Mouse (Mus musculus) c-Kit-negative CD71-positive TER-119-positive erythroid progenitor cells, embryonic 14.5 days (primary cell): Measurements from ENCODE around the gene Tmcc3.

Source experiments
- DNase-seq: peaks from one replicate; pipeline ENCODE4 v3.0.0-alpha.2; 2013; ENCODE audit warnings: low read depth, low spot score

Tmcc3 gene

DNA sequence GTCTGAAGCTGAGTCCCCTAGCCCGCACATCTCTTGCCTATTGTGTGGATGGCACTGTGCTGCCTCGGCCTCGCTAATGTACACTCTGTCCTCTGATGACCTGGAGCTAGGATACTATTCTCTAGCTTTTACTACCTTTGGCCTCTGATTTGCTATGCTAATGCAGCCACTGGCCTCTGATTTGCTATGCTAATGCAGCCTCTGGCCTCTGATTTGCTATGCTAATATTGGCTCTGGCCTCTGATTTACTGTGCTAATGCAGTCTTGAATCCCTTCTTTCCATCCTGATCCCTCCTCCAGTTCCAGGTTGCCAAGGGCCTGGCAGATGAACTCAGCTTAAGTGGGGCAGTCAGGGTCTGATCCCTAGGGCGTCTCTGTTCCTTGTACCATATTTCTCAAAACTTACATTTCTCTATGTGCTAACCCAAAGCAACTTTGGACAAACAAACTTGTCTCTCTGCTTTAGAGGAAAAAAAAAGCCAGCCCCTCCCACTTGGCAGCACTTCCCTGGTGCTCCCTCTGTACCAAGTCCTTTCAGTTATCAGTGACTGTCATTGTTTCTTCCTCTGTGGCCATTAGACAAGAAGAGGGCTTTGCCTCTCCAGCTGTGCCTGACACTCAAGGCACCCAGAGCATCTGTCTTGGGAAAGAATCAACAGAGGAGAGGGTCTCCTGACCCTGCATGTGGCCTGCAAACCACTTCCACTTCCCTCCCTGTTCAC is 237.9 kb downstream of the Tmcc3 start:
- no peak for DNase-seq

DNA sequence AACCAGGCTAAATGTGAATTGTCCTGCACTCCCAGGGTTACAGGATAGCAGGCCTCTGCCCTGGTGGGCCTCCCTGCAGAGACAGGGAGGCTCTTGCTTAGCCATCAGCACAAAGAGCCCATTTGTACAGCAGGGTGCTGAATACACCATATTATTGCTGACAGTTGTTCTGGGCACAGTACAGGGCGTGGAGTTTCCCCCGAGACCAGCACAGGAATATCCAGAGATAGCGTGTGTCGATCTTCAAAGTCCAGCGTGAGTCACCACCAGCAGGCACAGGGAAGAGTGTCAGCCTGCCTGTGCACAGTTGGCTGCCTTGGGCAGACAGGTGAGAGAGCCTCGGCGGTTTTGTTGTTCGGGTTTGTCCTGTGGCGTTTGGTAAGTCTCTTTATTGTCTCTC is 238.9 kb downstream of the Tmcc3 start:
- no peak for DNase-seq

DNA sequence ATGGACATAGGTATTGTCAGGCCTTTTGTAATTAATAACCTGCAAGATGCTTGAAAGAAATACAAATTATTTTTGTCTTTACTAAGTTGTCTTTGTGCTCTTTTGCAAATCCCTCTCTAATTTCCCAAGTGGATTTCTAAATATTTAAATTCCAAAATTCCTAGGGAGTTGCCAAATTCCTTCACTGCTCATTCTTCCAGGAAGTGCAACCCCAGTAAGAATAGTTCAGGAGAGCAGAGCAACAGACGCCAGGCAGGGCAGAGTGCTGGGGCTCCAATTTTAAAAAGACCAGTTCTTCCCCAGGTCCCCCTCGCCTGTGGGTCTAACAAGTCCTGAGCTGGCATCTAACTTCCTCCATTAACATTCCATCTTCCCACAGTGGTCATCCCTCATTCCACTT is 239.3 kb downstream of the Tmcc3 start:
- no peak for DNase-seq

DNA sequence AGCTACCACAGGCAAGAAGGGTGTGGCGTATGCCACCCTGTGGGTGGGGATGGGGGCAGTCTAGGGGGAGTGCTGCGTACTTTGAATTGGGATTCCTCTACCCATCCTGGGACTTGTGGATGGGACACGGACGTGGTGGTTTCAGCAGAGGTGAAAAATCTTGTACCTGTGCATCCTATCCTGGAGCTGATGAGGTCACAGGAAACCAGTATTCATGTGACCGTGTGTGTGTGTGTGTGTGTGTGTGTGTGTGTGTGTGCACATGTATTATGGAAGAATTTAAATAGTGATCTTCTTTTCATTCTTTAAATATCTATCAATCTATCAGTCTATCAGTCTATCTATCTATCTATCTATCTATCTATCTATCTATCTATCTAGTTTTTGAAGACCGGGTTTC is 239.8 kb downstream of the Tmcc3 start:
- no peak for DNase-seq

DNA sequence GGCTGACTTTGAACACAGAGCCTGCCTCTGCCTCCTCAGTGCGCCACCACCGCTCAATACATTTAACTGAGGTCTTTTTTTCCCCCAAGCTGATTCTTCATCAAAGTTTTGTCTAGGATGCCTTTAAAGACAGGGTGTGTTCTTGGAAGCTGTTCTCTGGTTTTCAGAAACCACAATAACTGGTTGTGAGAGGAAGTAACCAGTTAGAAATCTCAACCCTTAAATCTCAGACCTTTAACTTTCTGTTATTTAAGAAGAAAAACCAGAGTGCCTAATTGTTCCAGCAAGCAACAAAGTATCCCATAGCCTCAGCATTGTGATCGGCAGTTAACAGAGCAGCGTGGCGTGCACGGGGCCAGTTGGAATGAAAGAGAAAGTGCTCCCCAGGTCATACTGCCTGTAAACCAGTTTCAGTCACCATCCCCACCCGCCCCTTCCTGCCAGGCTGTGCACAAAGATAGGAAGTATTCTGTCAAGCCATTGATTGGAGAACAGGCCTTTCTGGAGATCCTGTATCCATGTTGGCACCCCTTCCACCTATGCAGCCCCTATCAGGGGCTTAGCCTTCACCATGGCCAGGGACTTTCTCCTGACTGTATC is 240.3 kb downstream of the Tmcc3 start:
- no peak for DNase-seq

DNA sequence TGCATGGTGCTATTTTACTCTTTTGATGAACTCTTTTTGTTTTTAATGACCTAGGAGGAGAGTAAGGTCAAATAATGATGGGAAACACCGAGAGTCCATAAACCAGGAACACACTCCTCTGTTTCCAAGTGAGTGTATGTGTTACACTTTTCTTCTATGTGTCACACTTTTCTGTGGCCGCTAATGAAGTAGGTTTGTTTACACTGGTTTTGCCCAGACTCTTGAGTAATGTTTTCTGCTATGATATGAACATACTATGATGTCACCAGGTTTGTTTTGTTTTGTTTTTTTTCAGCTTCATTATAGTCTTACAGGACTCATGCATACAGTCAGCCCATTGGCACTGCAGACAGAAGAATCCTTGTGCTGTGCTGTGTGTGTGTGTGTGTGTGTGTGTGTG is 243.6 kb downstream of the Tmcc3 start:
- no peak for DNase-seq

DNA sequence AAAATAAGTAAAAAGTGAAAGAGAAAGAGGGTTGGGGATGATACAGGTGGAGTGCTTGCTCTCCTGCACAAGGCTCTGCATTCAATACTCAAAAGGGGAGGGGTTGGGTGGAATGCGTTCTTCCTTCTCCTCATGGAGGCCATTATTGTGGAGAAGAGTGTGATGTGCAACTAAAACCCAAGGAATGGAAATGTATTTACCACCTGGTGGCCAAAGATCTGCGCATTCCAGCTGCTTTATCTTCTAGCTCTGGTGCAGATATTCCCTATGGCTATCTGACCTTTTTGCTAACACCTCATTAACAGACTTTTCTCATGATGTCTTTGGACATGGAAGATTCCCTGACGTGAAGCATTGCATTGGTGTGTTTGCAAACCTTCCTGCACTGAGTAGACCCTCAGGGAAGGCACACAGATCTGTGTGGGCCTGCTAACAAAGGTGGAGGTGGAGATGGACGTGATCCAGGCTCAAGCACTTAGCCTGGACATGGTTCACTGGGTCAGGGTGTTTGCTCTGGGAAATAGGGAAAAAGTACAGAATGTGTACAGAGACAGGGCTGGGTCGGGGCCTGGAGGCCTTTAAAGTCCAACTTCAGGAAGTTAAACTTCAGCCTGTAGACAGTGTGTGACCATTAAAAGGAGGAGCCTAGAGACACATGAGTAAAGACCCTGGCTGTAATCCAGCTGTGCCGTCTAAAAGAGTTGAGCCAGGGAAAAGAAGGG is 245.8 kb downstream of the Tmcc3 start:
- no peak for DNase-seq

DNA sequence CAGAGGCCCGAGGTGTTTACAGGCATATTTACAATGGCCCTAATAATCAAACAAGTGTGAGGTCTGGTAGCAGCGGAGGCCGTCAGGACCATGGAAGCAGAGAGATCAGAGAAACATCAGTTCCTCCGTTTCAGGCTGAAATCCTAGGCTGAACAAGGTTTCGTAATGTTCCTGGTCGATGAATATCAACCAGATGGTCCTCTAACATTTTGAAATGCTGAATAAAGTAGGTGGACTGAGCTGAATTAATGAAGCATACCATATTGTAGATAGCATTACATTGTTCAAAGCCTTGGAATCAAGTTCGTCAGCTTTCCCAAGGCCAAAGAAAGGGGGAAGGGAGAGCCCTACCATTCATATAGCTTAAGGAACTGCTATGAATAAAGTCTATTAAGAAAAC is 247.1 kb downstream of the Tmcc3 start:
- no peak for DNase-seq

DNA sequence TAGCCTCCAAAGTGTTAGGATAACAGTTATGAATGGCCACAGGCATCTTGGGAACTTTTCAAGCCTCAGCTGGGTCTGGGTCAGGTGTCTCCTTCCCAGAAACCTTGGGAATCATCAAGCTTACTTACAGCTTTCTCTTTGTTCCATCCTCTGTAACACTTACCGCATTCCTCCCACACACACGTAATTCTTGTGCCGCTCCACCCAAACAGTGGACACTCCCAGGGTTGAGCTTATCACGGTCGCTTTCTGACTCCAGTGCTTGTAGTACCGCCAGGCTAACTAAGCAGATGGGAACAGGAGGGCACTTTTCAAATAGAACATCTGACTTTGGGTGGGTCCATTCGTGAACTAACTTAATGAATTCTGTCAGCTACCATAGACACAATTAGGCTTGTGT is 249.6 kb downstream of the Tmcc3 start:
- no peak for DNase-seq

DNA sequence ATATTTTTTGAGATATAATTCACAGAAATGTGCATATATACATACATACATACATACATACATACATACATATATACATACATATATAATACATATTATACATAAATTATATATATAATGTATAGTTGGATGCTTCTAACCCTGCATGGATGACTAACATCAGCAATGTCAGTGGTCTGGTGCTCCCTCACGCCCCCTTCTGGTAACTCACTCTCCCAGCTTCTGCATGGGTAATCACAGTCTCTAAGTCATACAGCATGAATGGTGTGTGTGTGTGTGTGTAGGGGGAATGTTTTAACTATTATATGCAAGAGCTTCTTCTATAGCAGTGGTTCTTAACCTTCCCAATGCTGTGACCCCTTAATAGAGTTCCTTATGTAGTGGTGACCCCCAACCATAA is 250.4 kb downstream of the Tmcc3 start:
- no peak for DNase-seq

DNA sequence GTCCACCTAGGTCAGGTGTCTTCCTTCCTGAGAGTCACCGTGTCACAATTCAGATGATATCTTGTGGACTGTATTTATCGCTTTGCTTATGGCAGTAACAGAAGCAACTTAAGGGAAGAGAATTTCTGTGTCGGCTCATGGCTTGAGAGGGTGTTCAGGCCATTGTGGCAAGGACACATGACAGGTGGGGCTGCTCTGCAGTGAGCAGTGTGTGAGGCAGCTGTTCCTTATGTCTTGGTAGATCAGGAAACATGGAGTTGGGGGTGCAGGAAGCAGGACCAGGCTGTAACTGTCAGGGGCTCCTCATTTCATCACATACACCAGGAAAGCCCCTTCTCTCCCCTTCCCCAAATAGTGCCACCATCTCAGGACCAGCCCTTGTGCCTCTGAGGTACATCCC is 251.2 kb downstream of the Tmcc3 start:
- DNase-seq = no peak

DNA sequence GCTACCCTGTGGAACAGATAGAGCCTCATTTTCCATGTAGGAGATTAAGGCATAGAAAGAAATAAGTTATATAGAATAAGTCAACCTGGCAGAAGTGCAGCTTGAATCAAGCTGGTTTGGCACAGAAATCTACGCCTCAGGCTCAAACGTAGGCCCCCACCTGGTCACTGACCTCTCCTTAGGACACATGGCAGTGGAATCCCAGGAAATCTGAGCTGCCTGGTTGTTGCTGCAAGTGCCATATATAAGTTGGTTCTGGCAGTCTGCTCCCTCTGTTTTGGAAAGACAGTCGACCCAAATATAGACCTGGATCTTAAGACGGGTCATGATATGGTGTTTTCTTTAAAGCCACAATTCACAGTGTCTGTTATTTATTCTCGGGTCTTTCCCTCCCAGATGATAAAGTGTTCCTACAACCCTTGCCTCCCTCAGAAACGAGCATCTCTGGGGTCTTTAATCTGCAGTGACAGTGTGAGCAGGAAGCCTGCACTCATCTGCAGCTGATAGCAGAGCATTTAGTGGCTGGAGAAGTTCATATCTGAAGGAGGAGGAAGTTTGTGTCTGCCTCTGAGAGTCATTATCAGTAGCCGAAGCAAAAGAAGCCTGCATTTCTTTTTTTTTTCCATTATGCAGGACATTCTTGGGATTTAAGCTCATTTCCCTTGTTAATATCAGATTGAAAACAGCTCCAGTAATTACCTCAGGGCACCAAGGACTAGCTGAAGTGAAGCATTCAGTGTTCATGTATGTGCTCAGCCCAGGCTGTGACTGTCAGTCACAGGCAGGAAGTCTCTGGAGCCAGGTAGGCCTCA is 253.9 kb downstream of the Tmcc3 start:
- DNase-seq = no peak

DNA sequence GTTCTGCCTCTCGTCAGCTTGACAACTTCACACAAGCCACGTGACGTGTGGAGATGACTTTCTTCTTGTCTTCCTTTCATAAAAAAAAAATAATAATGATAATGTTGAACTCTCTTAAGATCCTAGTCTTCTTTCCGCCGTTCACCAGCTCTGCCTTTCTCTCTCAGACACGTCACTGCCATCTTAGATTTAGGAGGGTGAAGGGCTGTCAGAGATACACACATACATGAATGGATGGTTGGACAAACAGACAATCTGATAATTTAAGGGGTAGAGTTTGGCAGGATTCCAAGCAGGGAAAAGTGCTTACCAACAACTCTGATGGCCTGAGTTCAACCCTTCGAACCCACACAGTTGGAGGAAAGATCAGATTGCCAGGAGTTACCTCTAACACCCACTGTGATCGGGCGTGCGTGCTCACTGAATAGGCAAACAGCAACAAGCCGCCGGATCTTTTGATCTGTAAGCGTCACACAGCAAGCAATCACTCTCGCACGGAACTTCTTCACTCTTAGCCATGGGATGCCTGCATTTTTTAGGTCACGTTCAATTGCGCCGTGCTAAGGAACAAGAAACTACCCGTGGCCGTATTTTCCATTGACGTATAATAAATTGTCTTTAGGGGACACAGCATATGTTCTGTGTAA is 254.6 kb downstream of the Tmcc3 start:
- no peak for DNase-seq

DNA sequence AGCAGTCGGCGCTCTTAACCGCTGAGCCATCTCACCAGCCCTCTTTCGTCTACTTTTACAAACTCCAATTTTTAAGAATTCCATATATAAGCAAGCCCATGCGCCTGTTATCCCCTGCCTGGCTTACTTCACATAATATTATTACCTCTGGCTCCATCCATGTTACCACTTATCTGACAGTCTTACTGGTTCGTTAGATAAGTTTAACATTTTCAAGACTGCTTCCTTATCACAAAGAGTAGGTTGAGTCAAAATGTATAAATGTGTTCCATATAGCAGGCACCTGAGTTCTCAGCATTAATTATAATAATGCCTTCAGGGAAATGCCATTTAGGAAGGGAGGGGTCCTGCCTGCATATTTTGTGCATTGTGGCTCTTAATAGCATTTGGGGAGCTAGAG is 255.5 kb downstream of the Tmcc3 start:
- DNase-seq = no peak

DNA sequence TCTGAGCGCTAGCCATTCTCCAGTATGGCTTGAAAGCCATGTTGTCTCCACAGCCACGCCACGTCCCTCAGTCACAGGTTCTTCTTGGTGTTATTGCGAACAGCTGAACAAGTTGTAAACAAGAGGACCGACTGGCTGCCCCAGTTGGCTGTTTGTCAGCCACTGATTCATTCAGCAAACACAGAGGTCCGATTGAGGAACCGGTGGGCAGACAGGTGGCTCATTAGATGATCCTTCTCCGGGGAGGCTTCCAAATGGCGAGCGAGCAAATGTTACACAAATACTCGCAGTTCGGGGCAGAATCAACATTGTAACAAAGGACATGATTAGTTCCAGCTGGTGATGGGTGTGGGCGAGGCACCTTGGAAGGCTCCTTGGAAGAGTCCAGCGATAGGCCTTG is 256.2 kb downstream of the Tmcc3 start:
- no peak for DNase-seq

DNA sequence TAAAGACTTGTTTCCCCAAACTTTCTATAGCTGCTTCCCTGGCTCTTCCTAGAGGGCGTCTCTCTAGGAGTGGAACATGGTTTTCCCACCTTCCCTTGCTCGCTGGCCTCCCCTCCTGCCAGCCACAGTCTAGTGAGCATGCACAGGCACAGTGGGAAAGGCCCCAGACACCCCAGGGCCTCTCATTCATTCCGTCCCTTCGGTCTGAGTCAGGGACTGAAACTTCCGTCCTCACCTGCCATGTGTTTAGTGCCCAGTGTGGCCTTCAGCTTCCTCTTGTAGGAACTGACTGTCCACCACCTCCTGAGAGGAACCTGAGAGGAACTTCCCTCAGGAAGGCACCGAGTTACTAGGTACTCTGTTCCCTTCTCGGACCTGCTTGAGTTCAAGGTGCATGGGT is 257.1 kb downstream of the Tmcc3 start:
- DNase-seq = no peak

DNA sequence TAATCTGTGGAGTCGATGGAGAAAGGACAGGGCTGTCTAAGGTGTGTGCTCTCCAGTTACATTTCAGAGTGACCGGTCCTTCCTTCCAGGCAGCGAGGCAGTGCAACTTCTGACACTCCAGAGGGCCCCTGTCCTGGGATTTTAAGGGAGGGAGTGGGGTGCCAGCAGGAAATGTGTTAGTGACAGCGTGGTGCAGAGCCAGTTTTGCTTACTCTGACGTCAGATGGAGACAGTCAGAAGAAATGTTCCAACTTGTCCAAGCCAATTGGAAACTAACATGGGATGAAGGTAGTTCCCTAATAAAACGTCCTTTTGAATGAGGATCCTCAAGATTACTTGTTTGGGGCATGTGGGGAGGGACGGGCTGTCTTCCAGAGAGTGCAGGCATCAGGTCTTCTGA is 258.0 kb downstream of the Tmcc3 start:
- no peak for DNase-seq

DNA sequence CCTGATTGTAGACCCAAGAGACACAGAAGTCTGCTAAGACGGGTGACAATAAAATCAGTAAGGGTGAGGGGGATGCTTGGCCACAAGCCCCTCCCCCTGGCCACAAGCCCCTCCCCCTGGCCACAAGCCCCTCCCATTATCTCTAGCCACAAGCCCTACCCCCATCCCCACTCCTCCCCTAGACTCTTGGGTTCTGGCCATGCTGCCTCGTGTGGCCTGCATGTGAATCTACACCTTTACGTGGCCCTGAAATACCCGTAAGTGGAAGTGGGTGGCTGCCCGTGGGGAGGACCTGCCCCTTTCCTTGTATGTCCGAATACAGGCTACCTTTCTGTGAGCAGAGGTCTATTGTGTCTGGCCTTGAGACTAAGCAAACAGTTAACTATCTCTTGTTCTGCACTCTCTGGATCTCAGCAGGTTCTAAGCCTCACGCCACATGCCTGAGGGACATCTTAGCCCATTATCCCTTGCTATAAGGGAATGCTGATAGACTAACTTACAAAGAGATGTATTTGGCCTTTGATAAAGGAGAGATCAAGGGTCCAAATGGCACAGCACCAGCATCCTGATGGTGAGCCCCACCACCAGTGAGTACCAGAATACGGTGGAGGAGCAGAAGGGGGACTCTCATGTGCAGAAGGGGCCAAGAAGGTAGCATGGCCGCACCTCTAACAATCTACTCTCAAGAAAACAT is 260.3 kb downstream of the Tmcc3 start:
- no peak for DNase-seq

DNA sequence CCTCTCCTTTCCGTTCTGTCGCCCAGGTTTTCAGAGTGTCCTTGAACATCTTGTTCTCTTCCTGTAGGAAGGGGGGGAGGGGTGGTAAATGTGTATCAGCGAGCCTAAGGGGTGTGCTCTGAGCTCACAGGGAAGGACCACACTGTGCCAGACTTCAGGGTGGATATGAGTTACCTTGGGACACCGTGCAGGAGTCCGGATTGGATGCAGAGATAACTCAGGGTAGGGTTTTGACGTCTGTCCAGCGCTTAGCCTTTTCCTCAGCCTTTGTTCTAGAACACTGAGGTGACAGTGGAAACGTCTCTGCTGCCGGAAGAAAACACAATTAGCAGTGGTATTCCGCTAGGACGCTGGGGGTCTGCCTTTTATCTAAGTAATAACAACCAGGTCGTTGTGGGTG is 261.0 kb downstream of the Tmcc3 start:
- no peak for DNase-seq

DNA sequence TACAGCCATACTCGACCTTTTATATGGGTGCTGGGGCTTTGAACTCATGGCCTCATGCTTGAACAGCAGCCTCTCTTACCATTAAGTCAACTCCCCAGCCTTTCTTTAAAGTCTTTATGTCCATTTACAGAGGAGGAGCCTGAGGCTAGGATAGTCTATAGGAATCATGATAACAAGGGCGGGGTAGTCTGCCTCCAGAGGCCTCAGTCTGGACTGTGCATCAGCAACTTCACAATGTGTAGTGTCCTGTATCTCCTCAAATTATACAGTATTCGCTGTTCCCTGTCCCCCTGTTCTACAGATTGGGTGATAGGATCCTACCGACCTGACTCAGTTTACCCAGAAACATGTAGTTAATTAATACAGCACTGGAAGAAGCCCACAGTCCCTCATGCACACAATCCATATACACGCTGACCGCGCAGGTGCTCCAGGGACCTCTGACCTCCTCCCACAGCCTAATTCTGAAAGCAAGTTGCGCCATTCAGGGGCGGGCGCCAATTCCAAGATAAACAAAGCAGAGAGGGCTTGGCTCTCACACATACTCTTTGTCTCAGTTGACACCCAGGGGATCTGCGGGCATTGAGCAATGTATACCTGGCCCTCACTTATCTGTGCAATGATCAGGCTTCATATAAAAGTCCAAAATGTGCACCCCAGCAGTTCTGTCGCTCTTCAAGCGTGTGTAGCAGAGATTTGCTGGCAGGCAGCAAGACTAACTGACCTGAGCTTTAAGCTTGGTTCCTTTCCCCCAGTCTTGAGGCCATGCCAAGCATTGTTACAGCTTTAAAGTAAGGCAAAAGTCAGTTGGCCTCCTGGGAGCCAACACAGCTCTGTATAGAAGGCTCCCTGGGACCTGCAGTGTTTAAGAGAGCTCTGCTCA is 262.9 kb downstream of the Tmcc3 start:
- no peak for DNase-seq
